Mouse (Mus musculus) Muller cell, postnatal 12 days (primary cell): ENCODE data around the gene Kcnk4.
"Not testable (repeated sequence)": the region's sequence is repeated elsewhere in the genome, so short reads cannot be mapped to it uniquely, and the experiment has no call there.

Experiments
- DNase-seq: peaks from one replicate; pipeline ENCODE4 v3.0.0-alpha.2; 2015; ENCODE audit errors: inconsistent ontology term

Kcnk4 gene

DNA sequence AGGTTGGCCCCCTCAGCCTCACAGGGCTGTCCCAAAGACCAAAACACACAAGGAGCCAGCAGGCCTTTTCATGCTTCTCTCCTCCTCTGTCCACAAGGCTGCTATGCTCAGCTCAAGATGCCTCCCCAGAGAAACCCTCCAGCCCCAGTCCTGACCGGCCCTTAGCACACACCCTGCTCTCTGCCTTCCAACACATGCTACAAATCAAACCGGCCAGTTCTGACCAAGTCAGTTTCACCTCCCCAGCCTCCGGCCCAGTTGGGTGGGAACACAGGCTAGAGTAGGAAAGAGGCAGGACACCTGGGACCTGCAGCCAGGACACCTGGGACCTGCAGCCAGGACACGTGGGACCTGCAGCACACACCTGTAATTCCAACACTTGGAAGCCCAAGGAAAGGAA, 17.8 kb downstream of the Kcnk4 start:
- DNase-seq, result no peak

DNA sequence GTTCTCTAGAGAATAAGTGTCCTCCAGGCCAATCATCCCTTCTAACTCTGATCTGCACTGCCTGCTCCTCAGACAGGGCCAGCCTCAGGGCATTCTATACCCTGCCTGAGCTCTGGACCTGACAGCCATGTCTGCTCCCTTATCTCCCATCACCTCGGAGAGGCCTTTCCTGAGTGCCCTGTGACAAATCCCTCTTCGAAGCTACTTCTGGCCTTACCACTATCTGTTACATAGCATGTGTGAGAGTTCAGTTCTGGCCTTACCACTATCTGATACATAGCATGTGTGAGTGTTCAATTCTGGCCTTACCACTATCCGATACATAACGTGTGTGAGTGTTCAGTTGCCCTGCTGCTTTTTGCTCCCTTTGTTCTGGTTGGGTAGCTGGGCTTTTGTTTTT, 19.0 kb downstream of the Kcnk4 start:
- no peak for DNase-seq

DNA sequence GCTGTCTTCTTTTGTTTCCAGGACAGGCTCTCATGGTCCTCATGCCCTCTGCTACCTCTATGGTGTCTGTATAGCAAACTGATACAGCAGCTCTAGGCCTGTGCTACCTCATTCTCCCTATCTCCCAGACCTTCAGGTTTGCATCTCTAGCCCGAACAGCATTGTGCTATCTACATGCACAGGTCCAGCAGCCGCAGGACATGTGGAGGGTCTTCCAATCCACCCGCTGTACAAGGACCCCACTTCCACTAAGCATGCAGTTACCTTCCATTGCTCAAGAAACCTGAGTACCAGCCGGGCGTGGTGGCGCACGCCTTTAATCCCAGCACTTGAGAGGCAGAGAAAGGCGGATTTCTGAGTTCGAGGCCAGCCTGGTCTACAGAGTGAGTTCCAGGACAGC, 19.8 kb downstream of the Kcnk4 start:
- DNase-seq, result no peak

DNA sequence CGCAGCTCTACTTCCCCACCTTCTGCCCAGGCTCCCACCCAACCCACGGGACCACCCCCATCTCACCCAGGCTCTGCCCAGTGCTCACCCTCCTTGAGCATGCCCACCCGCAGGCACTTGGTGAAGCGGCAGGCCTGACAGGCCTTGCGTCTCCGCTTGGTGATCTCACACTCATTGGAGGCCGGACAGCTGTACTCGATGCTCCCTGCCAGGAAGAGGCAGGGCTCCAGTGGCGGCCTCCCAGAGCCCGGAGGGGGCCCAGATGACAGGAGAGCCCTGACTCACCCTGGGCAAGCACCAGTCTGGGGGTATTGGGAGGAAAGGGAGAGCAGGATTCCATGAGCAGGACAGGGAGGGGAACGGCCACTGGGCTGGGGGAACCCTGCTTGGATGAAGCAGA, 20.3 kb downstream of the Kcnk4 start:
- no peak for DNase-seq

DNA sequence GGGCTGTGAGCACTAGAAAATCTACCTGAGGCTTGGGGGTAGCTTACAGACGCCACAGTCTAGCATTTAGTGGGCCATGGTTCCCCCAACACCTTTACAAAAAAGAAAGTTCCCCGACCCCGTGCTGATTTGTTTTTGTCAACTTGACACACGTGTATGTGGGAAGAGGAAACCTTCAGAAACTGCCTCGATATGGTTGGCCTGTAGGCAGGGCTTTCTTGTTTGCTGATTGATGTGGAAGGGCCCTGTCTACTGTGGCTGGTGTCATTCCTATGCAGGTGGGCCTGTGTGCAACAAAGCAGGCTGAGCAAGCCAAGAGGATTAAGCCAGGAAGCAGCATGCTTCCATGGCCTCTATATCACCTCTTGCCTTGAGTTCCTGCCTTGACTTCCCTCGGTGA, 21.3 kb downstream of the Kcnk4 start:
- no peak for DNase-seq

DNA sequence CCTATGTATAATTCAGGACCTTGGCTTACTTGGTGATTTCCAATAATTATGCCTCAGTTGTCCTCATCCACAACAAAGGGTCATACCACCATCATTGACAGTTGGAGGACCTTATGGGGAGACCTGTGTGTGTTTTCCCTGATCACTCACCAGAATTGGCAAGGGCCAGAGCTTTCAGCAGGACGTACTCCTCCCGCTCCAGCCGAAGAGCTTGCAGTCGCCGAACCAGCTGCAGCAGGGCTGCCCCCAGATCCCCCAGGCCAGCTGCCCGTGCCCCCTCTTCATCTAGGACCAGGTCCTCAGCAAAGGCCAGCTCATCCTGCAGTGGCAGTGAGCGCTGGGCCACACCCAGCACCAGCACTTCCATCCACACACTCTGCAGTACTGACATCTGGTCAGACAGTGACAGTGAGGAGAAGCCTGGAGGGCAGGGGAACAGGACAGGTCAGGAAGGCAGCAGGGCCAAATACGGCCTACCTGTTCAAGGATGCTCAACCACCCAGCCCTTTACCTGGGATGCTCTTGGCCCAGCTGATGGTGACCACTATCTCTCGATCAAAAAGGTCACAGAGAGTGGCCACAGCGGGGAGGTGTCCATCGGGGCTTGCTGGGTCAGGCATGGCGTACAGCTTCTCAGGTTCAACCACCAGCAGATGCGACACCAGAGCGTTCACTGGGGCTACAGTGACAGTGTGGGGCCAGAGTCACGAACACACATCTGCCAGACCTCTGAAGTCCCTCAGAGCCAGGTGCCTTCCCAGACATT, 21.9 kb downstream of the Kcnk4 start:
- no peak for DNase-seq

DNA sequence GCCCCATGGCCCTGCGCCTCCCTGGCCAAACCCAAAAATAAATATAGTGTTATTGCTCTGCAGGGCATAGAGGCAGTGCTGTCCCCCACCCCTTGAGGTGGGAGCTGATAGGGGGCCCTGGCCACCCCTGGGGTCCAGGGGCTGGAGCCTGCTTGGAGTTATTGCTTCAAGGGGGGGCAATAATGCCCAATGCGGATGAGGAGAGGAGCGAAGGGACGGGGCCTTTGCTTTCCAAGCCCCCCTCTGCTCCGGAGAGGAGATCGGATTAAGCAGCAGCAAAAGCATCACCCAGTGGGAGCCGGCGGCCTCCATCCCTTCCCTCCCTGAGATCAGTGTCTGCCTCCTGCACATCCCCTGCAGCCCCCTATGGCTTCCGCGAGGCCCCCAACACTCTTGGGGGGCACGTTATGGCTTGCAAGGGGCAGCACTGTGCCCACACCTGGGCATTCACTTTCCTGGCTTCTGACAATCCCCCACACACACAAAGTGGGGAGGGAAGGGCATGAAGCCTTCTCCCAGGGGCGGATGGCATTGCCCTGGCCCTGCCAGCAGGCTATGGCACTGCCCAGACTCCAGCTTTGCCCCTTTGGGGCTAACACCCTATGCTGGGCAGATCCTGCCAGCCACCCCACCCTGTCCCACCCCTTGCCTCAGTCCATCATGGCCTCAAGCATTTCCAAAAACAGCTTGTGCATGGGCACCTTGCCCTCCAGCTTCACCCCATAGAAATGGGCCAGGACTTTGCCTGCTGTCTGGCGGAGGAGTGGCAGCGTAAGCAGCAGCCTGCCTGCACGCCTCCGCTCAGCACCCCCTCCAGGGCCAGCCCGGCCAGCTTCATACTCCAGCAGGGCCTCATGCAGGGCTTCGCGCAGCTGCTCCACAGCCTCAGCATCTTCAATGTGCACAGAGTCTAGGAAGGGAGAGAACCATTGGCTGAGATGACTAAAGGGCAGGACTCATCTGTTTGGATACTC, 22.9 kb downstream of the Kcnk4 start:
- DNase-seq, result no peak

DNA sequence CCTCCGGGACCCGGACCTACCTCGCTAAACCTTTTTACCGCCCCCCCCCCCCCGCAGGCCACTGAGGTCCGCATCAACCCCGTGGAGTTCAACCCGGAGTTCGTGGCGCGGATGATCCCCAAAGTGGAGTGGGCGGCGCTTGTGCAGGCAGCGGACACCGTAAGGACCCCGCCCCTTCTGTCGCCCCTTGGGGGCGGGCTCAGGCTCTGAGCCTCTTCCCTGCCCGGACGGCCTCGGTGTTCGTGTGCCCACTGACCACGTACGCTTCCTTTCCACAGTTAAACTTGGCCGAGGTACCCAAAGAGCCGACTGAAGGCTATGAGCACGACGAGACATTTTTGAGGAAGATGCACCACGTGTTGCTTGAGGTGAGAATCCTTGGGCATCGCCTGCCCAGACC, 24.0 kb downstream of the Kcnk4 start:
- peak; percentile 72 for DNase-seq

DNA sequence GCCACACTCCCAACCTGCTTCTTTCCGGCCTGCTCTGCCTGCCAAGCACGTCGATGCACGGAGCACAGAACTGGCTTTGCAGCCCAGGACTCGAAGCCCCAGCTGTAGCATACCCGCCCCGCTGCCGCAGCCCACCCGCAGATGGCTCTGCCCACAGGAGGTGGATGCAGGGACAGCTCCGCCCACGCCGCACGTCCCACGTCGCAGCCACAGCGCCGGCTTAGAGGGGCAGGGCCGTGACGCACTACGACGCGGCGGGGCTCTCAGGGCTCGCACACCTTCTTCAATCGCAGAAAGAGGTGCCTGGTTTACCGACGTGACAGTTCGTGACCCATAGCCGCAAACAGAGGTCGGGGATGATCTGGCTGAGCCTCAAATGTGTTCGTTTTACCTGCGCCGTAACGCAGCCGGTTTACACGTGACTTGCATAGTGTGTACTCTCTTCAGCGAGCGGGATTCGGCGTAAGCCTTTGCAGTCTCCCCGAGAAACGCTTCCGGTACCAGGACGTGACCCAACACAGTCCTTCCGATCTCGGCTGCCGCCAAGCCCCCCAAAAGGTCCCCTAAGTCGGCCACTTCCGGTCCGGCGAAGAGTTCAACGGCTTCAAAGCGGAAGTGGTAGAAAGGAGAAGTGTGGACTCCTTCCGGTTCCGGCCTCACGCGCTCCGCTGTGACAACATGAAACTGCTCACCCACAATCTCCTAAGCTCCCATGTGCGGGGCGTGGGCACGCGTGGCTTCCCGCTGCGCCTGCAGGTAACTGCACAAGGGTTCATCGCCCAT, 24.6 kb downstream of the Kcnk4 start, which contains the start of the genes Trmt112 and Prdx5:
Gene Trmt112 (plus strand): TSS at position 192 of the 783 bp plus-strand sequence.
Gene Prdx5 (minus strand): TSS at position 600 of the 783 bp plus-strand sequence.
- DNase-seq, result peak; percentile 97

DNA sequence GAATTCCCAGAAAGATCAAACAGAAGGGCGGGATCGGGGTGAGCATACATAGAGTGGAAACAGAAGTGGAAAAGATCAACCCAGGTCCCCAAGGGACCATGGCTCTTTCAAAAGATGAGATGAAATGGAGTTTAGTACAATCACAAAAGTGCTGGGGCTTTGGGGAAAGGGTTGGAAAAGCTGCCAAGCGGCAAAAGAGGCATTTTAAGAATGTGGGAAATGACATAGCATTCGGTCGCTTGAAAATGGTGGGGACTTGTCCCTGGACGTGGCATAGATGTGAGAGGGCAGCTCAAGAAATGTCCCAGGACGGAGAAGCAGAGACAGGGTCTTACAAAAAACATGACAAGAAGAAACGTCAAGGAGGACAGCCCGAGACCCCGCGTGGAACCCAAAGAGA, 25.3 kb downstream of the Kcnk4 start:
- DNase-seq, result peak; percentile 68

DNA sequence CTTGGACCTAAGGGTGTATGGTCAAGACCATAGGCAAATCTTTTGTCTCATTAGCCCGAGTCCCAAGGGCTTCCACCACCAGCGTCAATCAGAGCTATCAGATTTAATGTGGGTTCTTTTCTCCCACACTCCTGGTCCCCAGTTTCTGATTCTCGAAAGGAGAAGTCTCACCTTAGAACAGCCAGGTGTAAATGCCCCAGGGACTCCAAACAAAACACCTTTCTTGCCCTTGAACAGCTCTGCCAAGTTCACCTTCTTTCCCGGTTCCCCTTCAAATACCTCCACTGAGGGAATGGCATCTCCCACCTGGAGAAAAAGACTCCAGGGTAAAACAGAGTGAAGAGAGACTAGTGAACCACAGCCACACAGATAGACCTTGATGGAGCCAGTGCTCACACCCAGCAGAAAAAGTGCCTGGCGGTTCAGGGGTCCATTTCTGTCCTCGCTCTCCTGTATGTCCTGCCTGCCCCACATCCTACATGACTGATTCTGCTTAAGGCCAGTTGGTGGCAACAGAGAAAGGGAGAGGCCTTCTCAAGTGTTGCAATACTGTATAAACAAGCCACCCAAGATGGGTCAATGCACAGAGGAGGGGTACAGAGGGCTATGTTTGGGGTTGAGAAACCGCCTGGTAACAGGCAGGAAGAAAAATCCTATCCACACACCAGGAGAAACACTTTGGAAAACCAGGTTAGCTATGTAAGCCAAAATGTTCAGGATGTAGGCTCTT, 26.3 kb downstream of the Kcnk4 start:
- no peak for DNase-seq

DNA sequence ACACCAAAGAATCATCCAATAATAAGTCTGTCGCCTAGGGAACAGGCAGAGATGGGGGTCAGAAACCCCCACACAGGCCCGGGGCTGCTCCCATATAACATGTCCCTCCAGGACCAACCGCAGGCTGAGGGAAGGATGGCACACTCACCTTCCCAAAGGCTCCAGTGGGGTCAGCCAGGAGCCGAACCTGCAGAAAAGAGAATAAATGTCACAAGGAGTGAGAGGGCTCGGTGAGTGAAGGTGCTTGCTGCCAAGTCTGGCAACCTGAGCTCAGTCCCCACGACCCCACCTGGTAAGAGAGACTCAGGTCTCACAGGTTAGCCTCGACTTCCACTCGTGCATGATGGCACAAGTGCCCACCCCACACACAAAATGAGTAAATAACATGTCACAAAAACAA, 27.2 kb downstream of the Kcnk4 start:
- DNase-seq, result no peak

DNA sequence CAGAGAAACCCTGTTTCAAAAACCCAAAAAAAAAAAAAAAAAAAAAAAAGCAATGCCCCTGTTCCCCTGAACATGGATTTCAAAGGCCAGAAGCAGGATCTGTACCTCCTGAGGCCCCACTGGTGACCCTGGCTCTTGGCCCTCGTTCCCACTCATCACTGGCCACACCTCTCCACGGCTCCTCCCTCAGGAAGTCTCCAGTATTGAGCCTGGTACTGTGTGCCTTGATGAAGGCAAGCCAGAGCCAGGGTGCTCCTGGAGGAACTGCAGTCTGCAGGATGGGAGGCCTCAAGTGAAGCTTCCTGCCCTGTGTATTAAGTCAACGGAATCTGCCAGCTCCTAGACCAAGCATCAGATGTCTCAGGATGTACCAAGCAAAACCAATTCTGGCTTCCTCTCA, 28.1 kb downstream of the Kcnk4 start:
- no peak for DNase-seq

DNA sequence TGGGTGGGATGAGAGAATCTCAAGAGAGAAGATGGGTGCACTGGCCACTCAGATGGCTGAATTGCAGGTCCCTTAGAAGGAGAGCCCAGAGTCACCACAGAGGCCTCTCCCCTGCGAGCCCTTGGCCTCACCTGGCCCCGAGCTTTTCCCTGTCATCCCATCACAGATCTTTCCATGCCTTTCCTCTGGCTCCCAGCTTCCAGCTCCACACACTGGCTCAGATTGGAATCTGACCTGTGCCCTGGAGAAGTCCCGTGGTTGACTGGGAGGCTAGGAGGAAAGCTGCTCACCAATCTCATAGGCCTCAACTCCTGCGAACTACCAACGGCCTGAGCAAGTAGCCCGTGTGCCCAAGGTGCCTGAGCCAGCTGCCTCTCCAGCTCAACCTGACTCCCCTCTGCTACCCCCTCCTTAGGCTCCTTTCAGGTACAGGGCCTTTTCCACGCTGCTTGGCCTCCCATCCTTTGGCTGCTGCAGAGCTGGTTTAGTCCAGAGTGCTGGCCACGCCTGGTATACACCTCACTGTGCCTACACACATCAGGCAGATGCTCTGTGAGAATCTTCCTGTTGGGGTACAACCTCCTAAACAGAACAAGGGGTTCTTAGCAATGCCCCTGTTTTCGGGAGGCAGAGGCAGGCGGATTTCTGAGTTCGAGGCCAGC, 28.7 kb downstream of the Kcnk4 start:
- DNase-seq, result no peak

DNA sequence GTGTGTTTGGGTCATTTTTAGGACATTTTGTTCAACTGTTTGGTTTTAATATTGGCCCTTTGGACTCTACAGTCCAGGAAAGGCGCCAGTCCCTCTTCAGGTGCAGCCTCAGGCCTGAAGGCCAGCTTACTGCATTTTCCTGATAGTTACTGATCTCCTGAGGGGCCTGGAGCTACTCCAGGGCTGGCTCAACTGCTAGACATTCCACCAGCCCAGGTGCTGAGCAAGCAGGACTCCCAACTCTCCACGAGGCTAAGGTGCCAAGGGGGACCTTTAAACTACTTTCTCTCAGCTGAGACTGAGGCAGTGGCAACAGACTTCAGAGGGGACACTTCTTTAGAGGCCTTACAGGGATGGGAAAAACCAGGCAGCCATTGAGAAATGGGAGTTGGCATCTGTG, 29.5 kb downstream of the Kcnk4 start:
- no peak for DNase-seq

DNA sequence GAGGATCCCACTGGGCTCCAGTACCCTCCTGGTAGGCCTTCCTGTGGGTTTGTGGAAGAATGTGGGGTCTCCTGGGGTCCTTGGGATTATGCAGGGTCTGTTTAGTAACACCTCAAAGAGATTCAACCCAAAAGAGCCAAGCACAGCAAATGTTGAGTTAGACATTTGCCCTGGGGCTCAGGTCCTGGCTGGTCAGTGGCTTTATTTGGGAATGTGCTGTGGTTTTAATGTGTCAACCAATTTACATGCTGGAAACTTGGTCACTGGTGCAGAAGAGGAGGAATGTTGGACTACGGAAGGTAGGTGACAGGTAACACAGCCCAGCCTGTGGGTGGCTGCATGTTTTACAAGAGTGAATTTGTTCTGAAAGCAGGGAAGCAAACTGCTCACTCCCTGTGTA, 31.3 kb downstream of the Kcnk4 start:
- no peak for DNase-seq

DNA sequence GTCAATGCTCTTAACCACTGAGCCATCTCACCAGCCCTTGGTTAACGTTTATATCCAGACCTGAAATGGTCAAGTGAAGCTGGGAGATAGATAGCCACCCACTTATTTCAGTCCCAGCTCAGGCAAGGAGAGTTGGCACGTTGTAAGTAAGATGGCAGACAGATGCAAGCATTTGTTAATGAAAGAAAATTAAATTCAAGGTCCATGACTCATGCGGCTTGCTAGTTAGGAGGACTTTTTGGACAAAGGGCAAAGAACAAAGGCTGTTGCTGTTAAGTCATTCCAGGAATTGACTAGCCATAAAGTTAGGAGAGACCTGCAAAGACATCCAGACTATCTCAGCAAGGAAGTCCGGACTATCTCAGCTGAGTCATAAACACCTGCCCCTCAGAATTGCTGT, 34.7 kb downstream of the Kcnk4 start:
- DNase-seq, result peak; percentile 31

DNA sequence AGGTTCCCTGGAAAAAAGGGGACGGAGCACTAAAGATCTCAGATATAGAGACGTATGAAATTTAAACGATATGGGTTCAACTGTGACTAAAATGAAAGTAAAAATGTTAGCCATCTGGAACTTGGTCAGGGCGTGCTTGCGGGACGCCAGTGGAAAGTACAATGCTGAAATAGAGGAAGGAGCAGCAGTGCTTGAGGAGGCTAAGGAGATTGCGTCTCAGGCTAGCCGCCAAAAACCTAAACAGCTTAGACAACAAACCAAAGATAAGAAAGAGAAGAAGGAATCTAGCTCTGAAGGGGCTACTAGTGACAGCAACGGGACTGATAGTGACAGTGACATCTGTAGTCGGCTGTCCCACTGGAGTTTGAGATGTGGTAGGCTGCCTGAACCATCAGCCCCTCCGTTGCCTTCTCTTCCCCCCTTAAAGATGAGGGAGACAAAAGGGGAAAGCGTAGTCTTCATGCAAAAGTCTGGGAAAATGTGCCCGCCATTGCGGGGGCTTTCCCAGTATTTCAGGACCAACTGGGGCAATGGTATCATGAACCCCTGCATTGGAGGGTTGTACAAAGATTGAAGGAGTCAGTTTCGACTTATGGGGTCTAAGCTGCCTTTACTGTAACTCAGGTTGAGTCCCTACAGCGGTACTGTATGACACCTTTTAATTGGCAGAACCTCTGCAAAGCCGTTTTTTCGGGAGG, 38.6 kb downstream of the Kcnk4 start:
- DNase-seq, result not testable (repeated sequence)

DNA sequence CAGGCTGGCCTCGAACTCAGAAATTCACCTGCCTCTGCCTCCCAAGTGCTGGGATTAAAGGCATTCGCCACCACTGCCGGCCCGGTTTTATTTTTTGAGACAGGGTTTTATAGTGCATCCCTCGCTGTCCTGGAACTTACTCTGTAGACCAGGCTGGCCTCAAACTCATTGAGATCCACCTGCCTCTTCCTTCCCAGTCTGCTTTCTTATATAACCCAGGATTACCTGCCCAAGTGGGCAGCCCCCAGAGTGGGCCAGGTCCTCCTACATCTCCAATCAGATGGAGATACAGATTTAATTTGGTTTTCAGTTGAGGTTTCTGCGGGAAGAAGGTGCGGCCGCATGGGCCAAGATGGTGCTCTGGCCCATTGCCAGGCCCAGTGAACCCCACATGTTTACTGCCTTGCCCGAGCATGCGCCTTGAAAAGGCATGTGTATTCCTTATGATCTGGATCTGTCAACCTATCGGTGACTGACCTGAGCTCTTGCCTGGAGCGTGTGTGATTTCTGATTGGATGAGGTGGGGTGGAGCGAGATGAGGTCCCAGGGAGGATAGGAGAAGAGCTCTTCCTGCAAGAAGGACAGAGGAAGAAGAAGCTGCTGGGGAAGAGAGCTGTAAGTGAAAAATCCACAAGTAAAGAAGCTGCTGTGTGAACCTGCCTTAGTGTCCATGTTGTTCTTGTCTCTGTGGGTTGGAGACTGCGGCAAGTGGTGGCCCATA, 40.4 kb downstream of the Kcnk4 start:
- no peak for DNase-seq
